Mouse (Mus musculus) cortical plate, adult 2 months (tissue): ENCODE results near the gene Ptafr.

ENCODE experiments used
- CTCF ChIP-seq: fragments of 200-500 bp; IDR thresholded peaks from 2 replicates; pipeline ENCODE4 v1.5.1; 2011; ENCODE audit warnings: mild to moderate bottlenecking, control low read depth, low read length; ENCODE audit not compliant: insufficient read depth; ENCODE audit errors: extremely low read depth
- POLR2A ChIP-seq: fragments of 200-500 bp; IDR thresholded peaks from 2 replicates; pipeline ENCODE4 v1.6.1; 2011; ENCODE audit warnings: mild to moderate bottlenecking, low read length, control low read depth; ENCODE audit not compliant: insufficient read depth; ENCODE audit errors: extremely low read depth

DNA sequence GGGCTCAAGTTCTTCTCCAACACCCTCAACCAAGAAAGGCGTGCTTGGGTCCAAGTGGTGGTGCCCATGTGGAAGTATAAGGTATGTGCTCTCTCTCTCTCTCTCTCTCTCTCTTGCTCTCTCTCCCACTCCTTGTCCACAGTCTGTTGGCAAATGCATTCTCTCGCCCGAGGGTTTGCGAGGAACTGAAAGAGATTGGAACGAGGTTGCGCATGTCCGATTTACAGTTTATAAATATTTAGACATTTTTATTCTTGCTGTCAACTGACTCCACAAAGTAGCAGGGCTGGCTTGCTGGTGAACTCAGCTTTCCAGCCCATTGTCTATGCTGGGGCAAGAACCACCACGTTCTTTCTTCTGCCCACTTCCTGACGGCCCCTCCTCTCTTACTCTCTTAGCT, 7.3 kb downstream of the Ptafr start:
- TF ChIP-seq POLR2A (no peak), CTCF (no peak)
